Mouse (Mus musculus): Measurements from ENCODE around the gene Rpl18a.
A peak's percentile ranks its signal among the peaks of the same experiment; 100 is the strongest.

GRCm38 (mm10) chr8:70856541-70857197, 40.5 kb downstream of the Rpl18a start:
- TF ChIP-seq POLR2A (IDR thresholded peaks at IDR 0.05; ENCODE audit: insufficient read length, low read depth): peak; percentile 56
- no peak for TF ChIP-seq TCF12 (IDR thresholded peaks at IDR 0.05; ENCODE audit: insufficient read depth, poor library complexity, severe bottlenecking)
- TF ChIP-seq CEBPB (IDR thresholded peaks at IDR 0.05; ENCODE audit: insufficient read depth, poor library complexity, severe bottlenecking): no peak
- no peak for TF ChIP-seq TCF3 (IDR thresholded peaks at IDR 0.05; ENCODE audit: insufficient read length, low read depth)
- no peak for TF ChIP-seq E2F4 (IDR thresholded peaks at IDR 0.05; ENCODE audit: insufficient read depth)
- no peak for TF ChIP-seq SRF (IDR thresholded peaks at IDR 0.05; ENCODE audit: control insufficient read depth, insufficient read length, low read depth)
- peak; percentile 64 for TF ChIP-seq POLR2AphosphoS2 (IDR thresholded peaks at IDR 0.05; ENCODE audit: insufficient read length, low read depth)
- TF ChIP-seq MYOG (IDR thresholded peaks at IDR 0.05; ENCODE audit: control insufficient read depth in 1 of 3, insufficient read depth in 1 of 3, insufficient read length in 2 of 3, low read depth in 2 of 3): no peak
- TF ChIP-seq MAX (IDR thresholded peaks at IDR 0.05; ENCODE audit: low read depth): no peak
- no peak for TF ChIP-seq MYOD1 (IDR thresholded peaks at IDR 0.05; ENCODE audit: control insufficient read depth in 1 of 3, insufficient read length in 2 of 3, low read depth in 2 of 3)
- TF ChIP-seq USF1 (IDR thresholded peaks at IDR 0.05; ENCODE audit: low read depth): no peak
- no peak for TF ChIP-seq REST (IDR thresholded peaks at IDR 0.05; ENCODE audit: insufficient read depth, insufficient read length)
